Comparison of ENCODE assay signal across 26 mouse cellular contexts in genomic region chr16:8777202-8777601, GRCm38 (mm10).
"Had no signal": no experiment of that assay in that cellular context is flagged by ENCODE, and none has a peak within 500 bp of the region (broad histone marks: within the 10 kb centered on the region; RNA-seq: fewer than 3 reads in every experiment).

No protein-coding gene starts in this region.

- H3K4me1 ChIP-seq: heart, embryonic 10.5 days; hindbrain, embryonic 10.5 days; hindbrain, embryonic 12.5 days; intestine, embryonic 15.5 days; limb, embryonic 10.5 days; limb, embryonic 12.5 days had no signal

- H3K4me3 ChIP-seq: gastrocnemius, adult 2 months; heart, embryonic 10.5 days; heart, embryonic 12.5 days; hindbrain, embryonic 10.5 days; hindbrain, embryonic 12.5 days; intestine, embryonic 15.5 days; layer of hippocampus, adult 2 months; left cerebral cortex, adult 2 months; limb, embryonic 10.5 days; limb, embryonic 12.5 days; liver, embryonic 12.5 days had no signal

- H3K27ac ChIP-seq: gastrocnemius, adult 2 months; heart, embryonic 10.5 days; hindbrain, embryonic 10.5 days; hindbrain, embryonic 12.5 days; hindbrain, embryonic 14.5 days; intestine, embryonic 15.5 days; layer of hippocampus, adult 2 months; left cerebral cortex, adult 2 months; limb, embryonic 10.5 days; limb, embryonic 12.5 days; liver, embryonic 12.5 days; liver, embryonic 14.5 days had no signal

- H3K9ac ChIP-seq: heart, embryonic 12.5 days; hindbrain, embryonic 12.5 days; hindbrain, embryonic 14.5 days; intestine, embryonic 15.5 days; limb, embryonic 12.5 days; liver, embryonic 12.5 days; liver, embryonic 14.5 days had no signal

- ATAC-seq: hindbrain, embryonic 16.5 days; inflammation-experienced regulatory T-cells, adult 6 months; intestine, embryonic 15.5 days; intestine, postnatal 0 days; liver, embryonic 12.5 days had no signal

- H3K27me3 ChIP-seq: heart, embryonic 12.5 days; hindbrain, embryonic 12.5 days; intestine, embryonic 15.5 days; limb, embryonic 12.5 days; liver, embryonic 12.5 days had no signal

- H3K36me3 ChIP-seq: heart, embryonic 10.5 days; heart, embryonic 12.5 days; hindbrain, embryonic 10.5 days; hindbrain, embryonic 12.5 days; intestine, embryonic 15.5 days; limb, embryonic 10.5 days; limb, embryonic 12.5 days; liver, embryonic 12.5 days had no signal

- H3K9me3 ChIP-seq: heart, embryonic 10.5 days; heart, embryonic 12.5 days; hindbrain, embryonic 10.5 days; hindbrain, embryonic 12.5 days; intestine, embryonic 15.5 days; limb, embryonic 10.5 days; limb, embryonic 12.5 days; liver, embryonic 12.5 days had no signal

- DNase-seq: gastrocnemius, adult 2 months; gastrocnemius, postnatal 10 days; gastrocnemius, postnatal 25 days; heart, adult 18-20 months; heart, postnatal 10 days; heart, postnatal 4 days; kidney, adult 18-20 months; kidney, adult 8-10 months; kidney, postnatal 10 days; kidney, postnatal 25 days; kidney, postnatal 4 days had no signal
